Mouse (Mus musculus) CH12.LX (cell line): Measurements from ENCODE around the gene Miox.

ENCODE experiments used
- CHD2 ChIP-seq: IDR thresholded peaks from 2 replicates; pipeline ENCODE4 v1.6.1; 2011; ENCODE audit warnings: low read length, improper control_type of control experiment
- CTCF ChIP-seq, 2 experiments: IDR thresholded peaks in 1 of 2; conservative IDR thresholded peaks in 1 of 2; 2 replicates each; pipeline ENCODE4 v1.5.1; 2011 to 2012; ENCODE audit warnings: low read depth in 2 of 2, low read length in 2 of 2, improper control_type of control experiment in 1 of 2, inconsistent platforms in 1 of 2, mild to moderate bottlenecking in 1 of 2, moderate library complexity in 1 of 2
- EP300 ChIP-seq: IDR thresholded peaks from 2 replicates; pipeline ENCODE4 v1.6.1; 2011; ENCODE audit warnings: low read length, improper control_type of control experiment
- MAX ChIP-seq: IDR thresholded peaks from 2 replicates; pipeline ENCODE4 v1.6.1; 2011; ENCODE audit warnings: low read length, improper control_type of control experiment
- ZC3H11A ChIP-seq: IDR thresholded peaks from 2 replicates; pipeline ENCODE4 v1.6.1; 2012; ENCODE audit warnings: low read depth, mild to moderate bottlenecking, inconsistent platforms, low read length, improper control_type of control experiment

DNA sequence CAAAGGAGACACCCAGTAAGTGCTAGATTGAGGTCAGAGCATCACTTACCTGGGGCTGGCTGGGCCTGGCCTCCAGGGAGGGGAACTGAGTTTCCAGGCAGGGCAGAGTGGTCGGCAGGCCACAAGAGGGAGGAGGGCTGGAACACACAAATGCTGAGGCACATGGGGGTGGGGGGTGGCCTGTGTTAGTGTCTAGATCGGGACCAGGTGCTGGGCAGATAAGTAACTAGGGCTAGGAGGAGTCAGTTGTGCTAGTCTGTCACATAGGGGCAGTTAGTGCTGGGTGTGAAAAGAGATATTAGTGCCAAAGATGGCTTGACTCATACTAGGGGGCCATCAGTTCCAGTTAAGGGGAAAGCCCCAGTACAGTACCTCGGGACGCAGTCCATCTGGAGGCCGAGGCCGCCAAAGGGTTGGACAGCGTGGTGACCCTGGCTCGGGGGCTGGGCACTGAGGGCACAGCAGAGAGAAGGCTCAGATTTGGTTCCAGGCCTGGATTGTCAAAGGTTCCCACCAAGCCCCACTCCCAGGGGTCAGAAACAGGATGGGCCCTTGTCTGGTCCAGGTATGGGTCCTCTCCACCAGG is 38.5 kb upstream of the Miox start:
- TF ChIP-seq MAX (no peak), ZC3H11A (no peak), EP300 (no peak), CTCF (conservative IDR thresholded peaks at IDR 0.05 in 1 of 2, IDR thresholded peaks at IDR 0.05 in 1 of 2; ENCODE audit: low read depth in 2 of 2, low read length in 2 of 2) (no peak), CHD2 (no peak)
